Mouse (Mus musculus) cerebellum, adult 8-10 months (tissue): ENCODE data around the gene Rtn4r.

ENCODE experiments used
- DNase-seq: peaks from one replicate; pipeline ENCODE4 v3.0.0; 2022

Rtn4r gene

GRCm38 (mm10) chr16:18127241-18127861 is at the start of gene Rtn4r:
Gene Rtn4r (plus strand): TSS chr16:18127642.
- peak; percentile 83 for DNase-seq

GRCm38 (mm10) chr16:18078314-18079015 is 49.0 kb upstream of the Rtn4r start:
- DNase-seq = no peak

GRCm38 (mm10) chr16:18079300-18079699 is 48.1 kb upstream of the Rtn4r start:
- DNase-seq = no peak

- DNase-seq = no peak
These were observed 47.3 kb upstream of the Rtn4r start for GRCm38 (mm10) chr16:18080171-18080570.

GRCm38 (mm10) chr16:18081149-18081827 is 46.2 kb upstream of the Rtn4r start:
- no peak for DNase-seq

- DNase-seq = no peak
These were observed 45.2 kb upstream of the Rtn4r start for GRCm38 (mm10) chr16:18082291-18082690.

GRCm38 (mm10) chr16:18083231-18083951 is 44.1 kb upstream of the Rtn4r start:
- DNase-seq = no peak

GRCm38 (mm10) chr16:18084262-18084661 is 43.2 kb upstream of the Rtn4r start:
- DNase-seq = no peak

GRCm38 (mm10) chr16:18087101-18087500 is 40.3 kb upstream of the Rtn4r start:
- DNase-seq = no peak

- no peak for DNase-seq
These were observed 31.1 kb upstream of the Rtn4r start for GRCm38 (mm10) chr16:18096348-18096747.

- DNase-seq = no peak
These were observed 24.6 kb upstream of the Rtn4r start for GRCm38 (mm10) chr16:18102816-18103215.

- DNase-seq = no peak
These were observed 24.1 kb upstream of the Rtn4r start for GRCm38 (mm10) chr16:18103366-18103765.

GRCm38 (mm10) chr16:18103808-18104207 is 23.6 kb upstream of the Rtn4r start:
- no peak for DNase-seq

GRCm38 (mm10) chr16:18108221-18108966 is 19.0 kb upstream of the Rtn4r start:
- DNase-seq = peak; percentile 89

- no peak for DNase-seq
These were observed 16.4 kb upstream of the Rtn4r start for GRCm38 (mm10) chr16:18111042-18111441.

- DNase-seq = no peak
These were observed 11.0 kb upstream of the Rtn4r start for GRCm38 (mm10) chr16:18116467-18116866.

- DNase-seq = no peak
These were observed 9.2 kb upstream of the Rtn4r start for GRCm38 (mm10) chr16:18118285-18118684.

- peak; percentile 74 for DNase-seq
These were observed 8.3 kb upstream of the Rtn4r start for GRCm38 (mm10) chr16:18119031-18119730.

- peak; percentile 47 for DNase-seq
These were observed 4.7 kb upstream of the Rtn4r start for GRCm38 (mm10) chr16:18122740-18123139.

- no peak for DNase-seq
These were observed 4.0 kb upstream of the Rtn4r start for GRCm38 (mm10) chr16:18123471-18123870.

GRCm38 (mm10) chr16:18124040-18124439 is 3.4 kb upstream of the Rtn4r start:
- DNase-seq = peak; percentile 97

GRCm38 (mm10) chr16:18124626-18125025 is 2.8 kb upstream of the Rtn4r start:
- DNase-seq = peak; percentile 79
